Mouse (Mus musculus) CH12.LX (cell line): ENCODE results near the gene Jmy. TPM values are rescaled to one million over a fixed set of nuclear protein-coding genes. Genes with fewer than 3 reads are reported as not detected.

Experiments used
- DNase-seq: peaks from one replicate; pipeline ENCODE4 v3.0.0-alpha.2; 2013; ENCODE audit errors: extremely low read depth
- H3K27ac ChIP-seq: 2 replicates; pipeline ENCODE4 v1.5.1; 2012; ENCODE audit warnings: low read depth, mild to moderate bottlenecking, control low read depth, moderate library complexity; ENCODE audit not compliant: insufficient read depth
- H3K27me3 ChIP-seq: replicated peaks from 2 replicates; pipeline ENCODE3; 2012; ENCODE audit warnings: inconsistent platforms
- H3K36me3 ChIP-seq, 2 experiments: replicated peaks in 1 of 2; 2 replicates each; pipeline versions ENCODE3 to v1.6.1; 2012; ENCODE audit warnings: inconsistent platforms in 1 of 2, low read length in 1 of 2, mild to moderate bottlenecking in 1 of 2, mixed read lengths in 1 of 2, moderate library complexity in 1 of 2; ENCODE audit not compliant: control insufficient read depth in 1 of 2, insufficient read depth in 1 of 2
- H3K4me1 ChIP-seq, 2 experiments: 2 replicates each; pipeline ENCODE4 v1.6.1; 2012; ENCODE audit warnings: inconsistent platforms in 1 of 2, moderate library complexity in 1 of 2; ENCODE audit not compliant: insufficient read depth in 2 of 2, control insufficient read depth in 1 of 2
- H3K4me2 ChIP-seq: 2 replicates; pipeline ENCODE4 v1.6.1; 2012; ENCODE audit warnings: low read depth, mild to moderate bottlenecking, control low read depth; ENCODE audit not compliant: poor library complexity, insufficient read depth, severe bottlenecking
- H3K4me3 ChIP-seq, 3 experiments: fragments of 150-350 bp in 1 of 3; sonication (generic) in 1 of 3; replicated peaks in 1 of 3; 2 replicates each; pipeline versions ENCODE3 to v1.5.1; 2011 to 2012; ENCODE audit warnings: low read depth in 2 of 3, low read length in 2 of 3, mild to moderate bottlenecking in 2 of 3, moderate library complexity in 2 of 3, control low read depth in 1 of 3, improper control_type of control experiment in 1 of 3, inconsistent platforms in 1 of 3, mixed read lengths in 1 of 3; ENCODE audit not compliant: poor library complexity in 1 of 3
- H3K79me2 ChIP-seq: replicated peaks from 2 replicates; pipeline ENCODE4 v1.6.1; 2012; ENCODE audit warnings: mild to moderate bottlenecking, moderate library complexity; ENCODE audit not compliant: control insufficient read depth, poor library complexity, insufficient read depth, severe bottlenecking; ENCODE audit errors: extremely low read depth
- H3K9ac ChIP-seq: 2 replicates; pipeline ENCODE4 v1.6.1; 2012; ENCODE audit warnings: low read depth, mild to moderate bottlenecking, control low read depth, moderate library complexity; ENCODE audit not compliant: insufficient read depth
- H3K9me3 ChIP-seq: replicated peaks from 2 replicates; pipeline ENCODE3; 2012; ENCODE audit warnings: low read length, inconsistent platforms, mixed read lengths
- BHLHE40 ChIP-seq: IDR thresholded peaks from 2 replicates; pipeline ENCODE4 v1.6.1; 2011; ENCODE audit warnings: mild to moderate bottlenecking, low read depth, low read length, improper control_type of control experiment
- CHD1 ChIP-seq: IDR thresholded peaks from 2 replicates; pipeline ENCODE4 v1.6.1; 2012; ENCODE audit warnings: low read depth, low read length, improper control_type of control experiment, inconsistent platforms
- CHD2 ChIP-seq: IDR thresholded peaks from 2 replicates; pipeline ENCODE4 v1.6.1; 2011; ENCODE audit warnings: low read length, improper control_type of control experiment
- CTCF ChIP-seq, 2 experiments: IDR thresholded peaks in 1 of 2; conservative IDR thresholded peaks in 1 of 2; 2 replicates each; pipeline ENCODE4 v1.5.1; 2011 to 2012; ENCODE audit warnings: low read depth in 2 of 2, low read length in 2 of 2, improper control_type of control experiment in 1 of 2, inconsistent platforms in 1 of 2, mild to moderate bottlenecking in 1 of 2, moderate library complexity in 1 of 2
- ELF1 ChIP-seq: IDR thresholded peaks from 2 replicates; pipeline ENCODE4 v1.6.1; 2014; ENCODE audit warnings: low read depth, mild to moderate bottlenecking, inconsistent platforms, low read length, improper control_type of control experiment
- EP300 ChIP-seq: IDR thresholded peaks from 2 replicates; pipeline ENCODE4 v1.6.1; 2011; ENCODE audit warnings: low read length, improper control_type of control experiment
- ETS1 ChIP-seq: conservative IDR thresholded peaks from 2 replicates; pipeline ENCODE4 v1.6.1; 2012; ENCODE audit warnings: low read depth, mild to moderate bottlenecking, inconsistent platforms, low read length, improper control_type of control experiment, moderate library complexity
- GABPA ChIP-seq: IDR thresholded peaks from 2 replicates; pipeline ENCODE4 v1.6.1; 2012; ENCODE audit warnings: low read depth, low read length, improper control_type of control experiment, inconsistent platforms; ENCODE audit not compliant: insufficient replicate concordance
- JUN ChIP-seq: IDR thresholded peaks from 2 replicates; pipeline ENCODE4 v1.6.1; 2011; ENCODE audit warnings: low read depth, mild to moderate bottlenecking, low read length, improper control_type of control experiment, moderate library complexity; ENCODE audit not compliant: insufficient read depth
- JUND ChIP-seq: conservative IDR thresholded peaks from 2 replicates; pipeline ENCODE4 v1.6.1; 2011; ENCODE audit warnings: low read depth, low read length, improper control_type of control experiment
- MAFK ChIP-seq: IDR thresholded peaks from 2 replicates; pipeline ENCODE4 v1.6.1; 2011; ENCODE audit warnings: low read length, improper control_type of control experiment; ENCODE audit not compliant: insufficient replicate concordance
- MAZ ChIP-seq: IDR thresholded peaks from 2 replicates; pipeline ENCODE4 v1.6.1; 2012; ENCODE audit warnings: low read depth, mild to moderate bottlenecking, inconsistent platforms, low read length, improper control_type of control experiment, moderate library complexity
- MEF2A ChIP-seq: IDR thresholded peaks from 2 replicates; pipeline ENCODE4 v1.6.1; 2014; ENCODE audit warnings: low read depth, mild to moderate bottlenecking, inconsistent platforms, low read length, improper control_type of control experiment, borderline replicate concordance
- MYC ChIP-seq: IDR thresholded peaks from 2 replicates; pipeline ENCODE4 v1.6.1; 2011; ENCODE audit warnings: low read depth, mild to moderate bottlenecking, improper control_type of control experiment, low read length
- NRF1 ChIP-seq: IDR thresholded peaks from 2 replicates; pipeline ENCODE4 v1.6.1; 2014; ENCODE audit warnings: low read depth, mild to moderate bottlenecking, inconsistent platforms, low read length, improper control_type of control experiment, moderate library complexity
- POLR2AphosphoS2 ChIP-seq: IDR thresholded peaks from 2 replicates; pipeline ENCODE4 v1.6.1; 2011; ENCODE audit warnings: low read depth, low read length, improper control_type of control experiment
- RAD21 ChIP-seq: IDR thresholded peaks from 2 replicates; pipeline ENCODE4 v1.6.1; 2011; ENCODE audit warnings: low read depth, mild to moderate bottlenecking, low read length, improper control_type of control experiment, moderate library complexity
- RCOR1 ChIP-seq: conservative IDR thresholded peaks from 2 replicates; pipeline ENCODE4 v1.6.1; 2012; ENCODE audit warnings: low read depth, mild to moderate bottlenecking, inconsistent platforms, low read length, improper control_type of control experiment
- SMC3 ChIP-seq: IDR thresholded peaks from 2 replicates; pipeline ENCODE4 v1.6.1; 2011; ENCODE audit warnings: low read depth, low read length, improper control_type of control experiment
- UBTF ChIP-seq: IDR thresholded peaks from 2 replicates; pipeline ENCODE4 v1.6.1; 2012; ENCODE audit warnings: low read depth, mild to moderate bottlenecking, inconsistent platforms, low read length, improper control_type of control experiment, moderate library complexity
- USF1 ChIP-seq: IDR thresholded peaks from 2 replicates; pipeline ENCODE4 v1.6.1; 2014; ENCODE audit warnings: low read depth, mild to moderate bottlenecking, inconsistent platforms, low read length, improper control_type of control experiment
- USF2 ChIP-seq: conservative IDR thresholded peaks from 2 replicates; pipeline ENCODE4 v1.6.1; 2011; ENCODE audit warnings: low read depth, low read length, improper control_type of control experiment
- ZC3H11A ChIP-seq: IDR thresholded peaks from 2 replicates; pipeline ENCODE4 v1.6.1; 2012; ENCODE audit warnings: low read depth, mild to moderate bottlenecking, inconsistent platforms, low read length, improper control_type of control experiment
- ZNF384 ChIP-seq: IDR thresholded peaks from 2 replicates; pipeline ENCODE4 v1.6.1; 2012; ENCODE audit warnings: low read depth, low read length, improper control_type of control experiment, inconsistent platforms
- dilution Hi-C: fragments of 300-500 bp; cut with MboI; formaldehyde crosslinking; loops from 2 replicates; pipeline ENCODE4 v1.14.3; 2020; ENCODE audit warnings: low sequenced_read_pairs; ENCODE audit not compliant: extremely low pct_unique_long_range_greater_than_20kb, extremely low pct_ligation_motif_present
- in situ Hi-C: fragments of 300-500 bp; cut with MboI; formaldehyde crosslinking; loops from 3 replicates; pipeline ENCODE4 v1.14.3; 2019; ENCODE audit warnings: low sequenced_read_pairs, low pct_ligation_motif_present, low pct_unique_long_range_greater_than_20kb, mixed read lengths
- polyA plus RNA-seq: library from polyadenylated mRNA; unstranded; fragments of >175 nt; gene quantifications from 2 replicates; pipeline ENCODE4 v1.2.1, GENCODE M21; 2012; ENCODE audit warnings: low read depth; ENCODE audit not compliant: insufficient read length
- total RNA-seq, 2 experiments: library from RNA; depleted of rRNA; stranded (reverse); fragments of 300-350 nt in 1 of 2; fragments of >200 nt in 1 of 2; gene quantifications; 2 replicates each; pipeline ENCODE4 v1.2.3; 2012 to 2014

Gene Jmy
- total and polyA plus RNA-seq, 3 experiments, result 2.4 to 3.3 (median 3.3) TPM

- no peak overlapping the region for H3K4me2 ChIP-seq
- H3K4me1 ChIP-seq, result no peaks in the 10 kb centered on the region
- H3K36me3 ChIP-seq, result peaks cover 2 to 34% of the 10 kb centered on the region in 2 experiments
- TF ChIP-seq NRF1 (no peak), MEF2A (no peak), CHD1 (no peak), USF1 (no peak), MAFK (no peak), JUND (no peak), POLR2AphosphoS2 (no peak), ZNF384 (no peak), MAZ (no peak)
- no peak overlapping the region for H3K27ac ChIP-seq
- no peak overlapping the region for H3K9ac ChIP-seq
- no peaks in the 10 kb centered on the region for H3K79me2 ChIP-seq
- no peaks in the 10 kb centered on the region for H3K27me3 ChIP-seq
- no peak for DNase-seq
- in situ Hi-C loops (no loop called here), dilution Hi-C loops (no loop called here)
- H3K4me3 ChIP-seq, result no peak overlapping the region
- H3K9me3 ChIP-seq, result no peaks in the 10 kb centered on the region
Measured at GRCm38 (mm10) chr13:93468355-93468754, 31.3 kb downstream of the Jmy start.

- Histone ChIP-seq H3K9me3 (no peaks in the 10 kb centered on the region), H3K4me3 (no peak overlapping the region), H3K27ac (no peak overlapping the region), H3K36me3 (peaks cover 11 to 34% of the 10 kb centered on the region in 2 experiments), H3K4me1 (no peaks in the 10 kb centered on the region), H3K27me3 (no peaks in the 10 kb centered on the region), H3K79me2 (no peaks in the 10 kb centered on the region), H3K9ac (no peak overlapping the region), H3K4me2 (no peak overlapping the region)
- TF ChIP-seq ZNF384 (no peak), USF1 (no peak)
- dilution Hi-C loops, result no loop called here
- no peak for DNase-seq
- in situ Hi-C loops, result no loop called here
Measured at GRCm38 (mm10) chr13:93459566-93459965, 40.0 kb downstream of the Jmy start.

GRCm38 (mm10) chr13:93458616-93459015 lies 41.0 kb downstream of the Jmy start:
- no peaks in the 10 kb centered on the region for H3K9me3 ChIP-seq
- H3K4me1 ChIP-seq, result no peaks in the 10 kb centered on the region
- dilution Hi-C loops (no loop called here), in situ Hi-C loops (no loop called here)
- H3K36me3 ChIP-seq, result peaks cover 15 to 34% of the 10 kb centered on the region in 2 experiments
- H3K27ac ChIP-seq, result no peak overlapping the region
- no peak overlapping the region for H3K4me2 ChIP-seq
- H3K27me3 ChIP-seq, result no peaks in the 10 kb centered on the region
- no peak overlapping the region for H3K4me3 ChIP-seq
- no peak for TF ChIP-seq UBTF
- TF ChIP-seq ELF1, result no peak
- TF ChIP-seq MYC, result no peak
- TF ChIP-seq ZNF384, result no peak
- no peak for TF ChIP-seq EP300
- TF ChIP-seq BHLHE40, result no peak
- no peak for TF ChIP-seq SMC3
- TF ChIP-seq RCOR1, result no peak
- no peak for TF ChIP-seq JUND
- no peak for TF ChIP-seq CHD2
- no peak for TF ChIP-seq ZC3H11A
- no peak for TF ChIP-seq RAD21
- TF ChIP-seq ETS1, result no peak
- TF ChIP-seq JUN, result no peak
- no peak for TF ChIP-seq NRF1
- no peak for TF ChIP-seq GABPA
- no peak for TF ChIP-seq CTCF (conservative IDR thresholded peaks at IDR 0.05 in 1 of 2, IDR thresholded peaks at IDR 0.05 in 1 of 2; ENCODE audit: low read depth in 2 of 2, low read length in 2 of 2)
- TF ChIP-seq USF2, result no peak
- TF ChIP-seq USF1, result no peak
- no peak overlapping the region for H3K9ac ChIP-seq
- no peaks in the 10 kb centered on the region for H3K79me2 ChIP-seq
- no peak for DNase-seq
